Mouse (Mus musculus) right cerebral cortex, postnatal 14 days (tissue): ENCODE measurements around the gene Ccdc141.
"Not testable (repeated sequence)": the region's sequence is repeated elsewhere in the genome, so short reads cannot be mapped to it uniquely, and the experiment has no call there.

Experiments used
- DNase-seq: peaks from one replicate; pipeline ENCODE4 v3.0.0; 2022

The Ccdc141 gene

GRCm38 (mm10) chr2:77042912-77043311 lies 127.5 kb downstream of the Ccdc141 start:
- DNase-seq = no peak

- DNase-seq = no peak
Observed at GRCm38 (mm10) chr2:77039683-77040082, 130.8 kb downstream of the Ccdc141 start.

GRCm38 (mm10) chr2:77039281-77039680 lies 131.2 kb downstream of the Ccdc141 start:
- no peak for DNase-seq

- DNase-seq = no peak
Observed at GRCm38 (mm10) chr2:77037211-77037610, 133.2 kb downstream of the Ccdc141 start.

GRCm38 (mm10) chr2:77034112-77034511 lies 136.3 kb downstream of the Ccdc141 start:
- no peak for DNase-seq

GRCm38 (mm10) chr2:77033322-77034060 lies 136.9 kb downstream of the Ccdc141 start:
- DNase-seq = no peak

- no peak for DNase-seq
Observed at GRCm38 (mm10) chr2:77020649-77021048, 149.8 kb downstream of the Ccdc141 start.

GRCm38 (mm10) chr2:77017735-77018134 lies 152.7 kb downstream of the Ccdc141 start:
- no peak for DNase-seq

GRCm38 (mm10) chr2:77013449-77013848 lies 157.0 kb downstream of the Ccdc141 start:
- DNase-seq = not testable (repeated sequence)

- DNase-seq = no peak
Observed at GRCm38 (mm10) chr2:77011981-77012380, 158.5 kb downstream of the Ccdc141 start.

- no peak for DNase-seq
Observed at GRCm38 (mm10) chr2:77007015-77007414, 163.4 kb downstream of the Ccdc141 start.

GRCm38 (mm10) chr2:77003148-77003547 lies 167.3 kb downstream of the Ccdc141 start:
- DNase-seq = no peak

- no peak for DNase-seq
Observed at GRCm38 (mm10) chr2:76998351-76998750, 172.1 kb downstream of the Ccdc141 start.

- peak; percentile 15 for DNase-seq
Observed at GRCm38 (mm10) chr2:76992493-76993201, 177.8 kb downstream of the Ccdc141 start.

GRCm38 (mm10) chr2:76987317-76987716 lies 183.1 kb downstream of the Ccdc141 start:
- DNase-seq = no peak

- DNase-seq = no peak
Observed at GRCm38 (mm10) chr2:76984384-76984783, 186.1 kb downstream of the Ccdc141 start.

GRCm38 (mm10) chr2:76983601-76984000 lies 186.8 kb downstream of the Ccdc141 start:
- DNase-seq = no peak

GRCm38 (mm10) chr2:76982391-76983145 lies 187.9 kb downstream of the Ccdc141 start, which contains the start of gene Ttn:
Gene Ttn, minus strand, starts transcription at chr2:76982547.
- no peak for DNase-seq

- DNase-seq = no peak
Observed at GRCm38 (mm10) chr2:76981717-76982116, 188.7 kb downstream of the Ccdc141 start.

GRCm38 (mm10) chr2:76980146-76980545 lies 190.3 kb downstream of the Ccdc141 start:
- DNase-seq = no peak

GRCm38 (mm10) chr2:76977650-76978049 lies 192.8 kb downstream of the Ccdc141 start:
- DNase-seq = no peak

GRCm38 (mm10) chr2:76972051-76972450 lies 198.4 kb downstream of the Ccdc141 start:
- DNase-seq = no peak

GRCm38 (mm10) chr2:76971069-76971468 lies 199.4 kb downstream of the Ccdc141 start:
- DNase-seq = no peak
